Mouse (Mus musculus) embryo, embryonic 11.5 days (tissue): ENCODE results near the gene Ccnt1.

ENCODE experiments used
- DNase-seq: peaks from one replicate; pipeline ENCODE4 v3.0.0-alpha.2; 2012; ENCODE audit warnings: low read depth, low spot score

The Ccnt1 gene

DNA sequence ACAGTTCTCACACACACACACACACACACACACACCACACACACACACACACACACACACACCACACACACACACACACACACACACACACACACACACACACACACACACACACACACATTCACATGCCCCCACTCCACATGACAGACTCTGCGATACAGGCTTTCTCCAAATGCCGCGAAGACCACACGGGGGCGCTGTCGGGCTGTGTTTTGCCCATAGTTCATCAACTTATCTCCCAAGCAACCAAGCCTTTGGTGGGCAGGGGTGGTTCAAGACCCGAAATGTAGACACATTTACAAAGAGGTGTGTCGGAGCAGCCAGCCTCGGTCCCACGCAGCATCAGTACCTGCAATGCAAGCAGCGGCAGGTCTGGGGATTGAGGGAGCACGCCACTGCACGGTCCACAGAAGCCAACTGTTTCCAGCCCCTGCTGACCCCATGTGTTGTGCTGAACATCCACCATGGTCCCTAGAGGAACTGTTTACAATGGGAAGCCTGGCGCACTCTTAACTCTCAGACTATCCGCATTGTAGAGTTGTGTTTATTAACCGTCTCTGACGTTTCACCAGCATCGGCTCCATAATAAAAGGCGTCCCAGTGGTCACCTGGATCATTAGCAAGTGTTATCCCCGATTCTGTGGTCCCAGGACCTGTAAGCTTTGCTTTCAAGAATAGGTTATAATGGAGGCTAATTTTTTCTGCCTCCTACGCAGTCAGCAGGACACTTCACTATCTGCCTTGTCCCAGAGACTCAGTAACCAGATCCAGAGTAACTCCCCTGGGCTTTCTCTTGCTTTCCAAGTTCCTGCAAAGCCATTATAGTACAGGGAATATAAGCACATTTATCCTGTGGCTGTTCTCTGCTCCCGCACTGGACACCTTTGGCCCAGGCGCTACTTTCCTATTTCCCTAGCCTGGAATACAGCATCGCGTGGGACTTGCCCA is 60.0 kb downstream of the Ccnt1 start:
- peak; percentile 54 for DNase-seq

- DNase-seq: no peak
Measured at GRCm38 (mm10) chr15:98509387-98509786, 61.3 kb downstream of the Ccnt1 start.

- no peak for DNase-seq
Measured at GRCm38 (mm10) chr15:98507321-98507720, 63.4 kb downstream of the Ccnt1 start.

- DNase-seq: no peak
Measured at GRCm38 (mm10) chr15:98506253-98506957, 64.3 kb downstream of the Ccnt1 start.

DNA sequence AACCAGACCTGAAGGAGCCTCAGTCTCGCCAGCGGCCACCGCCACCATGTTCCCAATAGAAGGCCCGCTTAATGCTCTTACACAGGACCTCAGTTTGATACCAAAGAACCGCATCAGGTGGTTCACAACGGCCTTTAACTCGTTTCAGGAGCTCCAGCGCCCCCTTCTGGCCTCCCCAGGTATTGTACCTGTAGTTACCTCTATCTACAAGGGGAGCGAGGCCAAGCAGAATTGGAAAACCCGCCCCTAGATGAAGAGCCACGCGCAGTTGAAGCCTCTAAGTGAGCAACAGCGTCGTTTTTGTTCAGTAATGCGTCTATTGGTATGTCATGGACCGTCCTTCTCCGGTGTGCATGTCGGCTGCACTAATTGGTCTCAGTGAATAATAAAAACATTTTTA is 66.2 kb downstream of the Ccnt1 start:
- peak; percentile 51 for DNase-seq

GRCm38 (mm10) chr15:98503317-98503716 is 67.4 kb downstream of the Ccnt1 start:
- no peak for DNase-seq

GRCm38 (mm10) chr15:98497631-98498030 is 73.1 kb downstream of the Ccnt1 start:
- no peak for DNase-seq

DNA sequence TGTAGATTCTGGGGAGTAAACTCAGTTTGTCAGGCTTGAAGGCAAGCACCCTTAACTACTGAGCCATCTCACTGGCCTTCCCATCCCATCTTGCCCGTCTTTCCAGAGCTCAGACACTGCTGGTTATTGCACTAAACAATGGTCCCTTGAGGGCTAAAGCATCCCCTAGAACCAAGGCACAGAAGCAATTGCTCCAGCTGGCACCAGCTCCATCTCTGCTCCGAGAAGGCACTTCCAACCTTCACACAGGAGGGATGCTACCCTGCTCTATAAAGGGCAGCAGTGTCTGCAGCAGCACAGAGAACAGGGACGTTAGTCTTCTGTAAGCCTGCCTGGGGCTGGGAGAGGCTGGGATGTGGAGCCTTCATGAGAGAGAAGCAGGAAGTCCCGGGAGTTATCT is 78.6 kb downstream of the Ccnt1 start, which contains the start of gene Olfr279:
Gene Olfr279, plus strand, starts transcription at position 301 of the 400 bp plus-strand sequence.
- DNase-seq: no peak

DNA sequence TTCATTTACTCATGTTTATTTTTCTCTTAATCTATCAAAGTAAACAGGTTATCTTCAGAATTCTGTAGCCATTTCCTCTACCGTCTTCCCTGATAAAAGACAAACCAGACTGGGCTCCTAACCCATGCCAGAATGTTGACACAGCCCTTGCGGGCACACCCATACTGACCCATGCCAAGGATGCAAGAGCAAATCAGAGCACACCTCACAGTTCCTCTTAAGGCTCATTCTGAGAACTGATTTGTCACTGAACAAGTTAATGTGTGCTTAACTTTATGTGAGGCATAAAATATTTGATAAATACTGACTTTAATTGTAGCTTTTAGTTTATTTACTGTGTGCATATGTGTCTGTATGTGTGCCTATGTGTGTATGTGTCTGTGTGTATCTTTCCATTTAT is 79.4 kb downstream of the Ccnt1 start:
- no peak for DNase-seq
